Mouse (Mus musculus) CH12.LX (cell line): ENCODE results near the gene Ormdl2.

Experiments used
- CHD1 ChIP-seq: IDR thresholded peaks from 2 replicates; pipeline ENCODE4 v1.6.1; 2012; ENCODE audit warnings: low read depth, low read length, improper control_type of control experiment, inconsistent platforms
- CTCF ChIP-seq, 2 experiments: IDR thresholded peaks in 1 of 2; conservative IDR thresholded peaks in 1 of 2; 2 replicates each; pipeline ENCODE4 v1.5.1; 2011 to 2012; ENCODE audit warnings: low read depth in 2 of 2, low read length in 2 of 2, improper control_type of control experiment in 1 of 2, inconsistent platforms in 1 of 2, mild to moderate bottlenecking in 1 of 2, moderate library complexity in 1 of 2
- E2F4 ChIP-seq: IDR thresholded peaks from 2 replicates; pipeline ENCODE4 v1.6.1; 2011; ENCODE audit warnings: low read depth, low read length, improper control_type of control experiment; ENCODE audit not compliant: insufficient replicate concordance
- EP300 ChIP-seq: IDR thresholded peaks from 2 replicates; pipeline ENCODE4 v1.6.1; 2011; ENCODE audit warnings: low read length, improper control_type of control experiment
- KAT2A ChIP-seq: IDR thresholded peaks from 2 replicates; pipeline ENCODE4 v1.6.1; 2012; ENCODE audit warnings: low read length, improper control_type of control experiment, inconsistent platforms; ENCODE audit not compliant: insufficient replicate concordance
- MAX ChIP-seq: IDR thresholded peaks from 2 replicates; pipeline ENCODE4 v1.6.1; 2011; ENCODE audit warnings: low read length, improper control_type of control experiment
- MEF2A ChIP-seq: IDR thresholded peaks from 2 replicates; pipeline ENCODE4 v1.6.1; 2014; ENCODE audit warnings: low read depth, mild to moderate bottlenecking, inconsistent platforms, low read length, improper control_type of control experiment, borderline replicate concordance
- MXI1 ChIP-seq: IDR thresholded peaks from 2 replicates; pipeline ENCODE4 v1.6.1; 2011; ENCODE audit warnings: mild to moderate bottlenecking, low read depth, low read length, improper control_type of control experiment
- NRF1 ChIP-seq: IDR thresholded peaks from 2 replicates; pipeline ENCODE4 v1.6.1; 2014; ENCODE audit warnings: low read depth, mild to moderate bottlenecking, inconsistent platforms, low read length, improper control_type of control experiment, moderate library complexity
- POLR2A ChIP-seq: IDR thresholded peaks from 2 replicates; pipeline ENCODE4 v1.6.1; 2011; ENCODE audit warnings: low read depth, mild to moderate bottlenecking, improper control_type of control experiment, low read length
- RCOR1 ChIP-seq: conservative IDR thresholded peaks from 2 replicates; pipeline ENCODE4 v1.6.1; 2012; ENCODE audit warnings: low read depth, mild to moderate bottlenecking, inconsistent platforms, low read length, improper control_type of control experiment
- SMC3 ChIP-seq: IDR thresholded peaks from 2 replicates; pipeline ENCODE4 v1.6.1; 2011; ENCODE audit warnings: low read depth, low read length, improper control_type of control experiment
- TCF12 ChIP-seq: IDR thresholded peaks from 2 replicates; pipeline ENCODE4 v1.6.1; 2014; ENCODE audit warnings: low read depth, mild to moderate bottlenecking, inconsistent platforms, low read length, improper control_type of control experiment
- USF1 ChIP-seq: IDR thresholded peaks from 2 replicates; pipeline ENCODE4 v1.6.1; 2014; ENCODE audit warnings: low read depth, mild to moderate bottlenecking, inconsistent platforms, low read length, improper control_type of control experiment

GRCm38 (mm10) chr10:128807018-128807417 lies 14.4 kb downstream of the Ormdl2 start:
- no peak for TF ChIP-seq EP300
- TF ChIP-seq CTCF (conservative IDR thresholded peaks at IDR 0.05 in 1 of 2, IDR thresholded peaks at IDR 0.05 in 1 of 2; ENCODE audit: low read depth in 2 of 2, low read length in 2 of 2) = no peak
- TF ChIP-seq USF1 = no peak
- no peak for TF ChIP-seq RCOR1
- no peak for TF ChIP-seq CHD1
- no peak for TF ChIP-seq KAT2A
- no peak for TF ChIP-seq NRF1
- no peak for TF ChIP-seq MEF2A
- no peak for TF ChIP-seq TCF12
- no peak for TF ChIP-seq SMC3
- no peak for TF ChIP-seq POLR2A
- no peak for TF ChIP-seq E2F4
- no peak for TF ChIP-seq MAX
- no peak for TF ChIP-seq MXI1
